In genomic region chr6:51592356-51593115, GRCm38 (mm10) we compare ENCODE assay signal across 7 mouse cellular contexts.
A peak's percentile ranks its signal among the peaks of the same experiment; 100 is the strongest.
DNase-seq lines count a peak whose midpoint lies in the region; ATAC-seq and TF ChIP-seq lines count a peak whose summit lies in the region.

No protein-coding gene starts in this region.

- peak; percentile 98 for DNase-seq in brain, adult 2 months (ENCODE audit: low read depth, low spot score)
- DNase-seq in limb, embryonic 14.5 days (ENCODE audit: low spot score) = peak; percentile 72
- peak in 1 of 2 experiments; percentile 33 for DNase-seq in spleen, adult 2 months (ENCODE audit: low read depth in 1 of 2, low spot score in 2 of 2)

- H3K36me3 ChIP-seq in heart, embryonic 11.5 days (ENCODE audit: control insufficient read depth, insufficient read depth, low read length) = no peaks in the 10 kb centered on the region
- H3K36me3 ChIP-seq in kidney, embryonic 14.5 days (ENCODE audit: control insufficient read depth, insufficient read depth, low read length) = no peaks in the 10 kb centered on the region
- no peaks in the 10 kb centered on the region for H3K36me3 ChIP-seq in limb, embryonic 14.5 days (ENCODE audit: control insufficient read depth, insufficient read depth, low read length)
- no peaks in the 10 kb centered on the region for H3K36me3 ChIP-seq in midbrain, embryonic 16.5 days (ENCODE audit: control insufficient read depth, insufficient read depth, low read length)
- H3K36me3 ChIP-seq in spleen, adult 2 months (ENCODE audit: control insufficient read depth, insufficient read depth, low read length) = no peaks in the 10 kb centered on the region; the same call in 1 of the 2 replicates

- H3K4me3 ChIP-seq in embryonic fibroblast, embryonic 13.5 days (ENCODE audit: insufficient read depth, low read length) = peak overlapping the region; percentile 13; the same call in 1 of the 2 replicates
- peak overlapping the region; percentile 51 for H3K4me3 ChIP-seq in heart, embryonic 11.5 days (ENCODE audit: low read depth, low read length)
- peak overlapping the region; percentile 35 for H3K4me3 ChIP-seq in kidney, embryonic 14.5 days (ENCODE audit: low read length)
- peak overlapping the region; percentile 50 for H3K4me3 ChIP-seq in limb, embryonic 14.5 days (replicated peaks; ENCODE audit: low read length)
- H3K4me3 ChIP-seq in midbrain, embryonic 16.5 days (ENCODE audit: low read depth, low read length) = peak overlapping the region; percentile 44
- H3K4me3 ChIP-seq in spleen, adult 2 months (ENCODE audit: extremely low read depth, insufficient read depth, insufficient read length) = peak overlapping the region; percentile 41; the same call in 1 of the 2 replicates

- H3K9me3 ChIP-seq in heart, embryonic 11.5 days (replicated peaks; ENCODE audit: control insufficient read depth, low read length) = no peaks in the 10 kb centered on the region
- H3K9me3 ChIP-seq in kidney, embryonic 14.5 days (ENCODE audit: control insufficient read depth, low read length) = no peaks in the 10 kb centered on the region
- H3K9me3 ChIP-seq in limb, embryonic 14.5 days (ENCODE audit: control insufficient read depth, low read length) = no peaks in the 10 kb centered on the region
- H3K9me3 ChIP-seq in midbrain, embryonic 16.5 days (replicated peaks; ENCODE audit: control insufficient read depth, low read length, poor library complexity, severe bottlenecking) = no peaks in the 10 kb centered on the region

- no peak for TF ChIP-seq POLR2A in embryonic fibroblast, embryonic 13.5 days (IDR thresholded peaks at IDR 0.05; ENCODE audit: low read depth, low read length)
- TF ChIP-seq POLR2A in limb, embryonic 14.5 days (IDR thresholded peaks at IDR 0.05; ENCODE audit: borderline replicate concordance, extremely low read depth, insufficient read depth, insufficient read length) = no peak
- TF ChIP-seq POLR2A in spleen, adult 2 months (IDR thresholded peaks at IDR 0.05; ENCODE audit: low read depth, low read length) = no peak

- TF ChIP-seq CTCF in embryonic fibroblast, embryonic 13.5 days (IDR thresholded peaks at IDR 0.05; ENCODE audit: borderline replicate concordance, insufficient read depth, low read length) = peak; percentile 99
- peak; percentile 46; the same call in 1 of the 2 replicates for TF ChIP-seq CTCF in spleen, adult 2 months (IDR thresholded peaks at IDR 0.05; ENCODE audit: extremely low read depth, insufficient read depth, insufficient read length, insufficient replicate concordance)

- peak overlapping the region; percentile 96 for H3K4me2 ChIP-seq in heart, embryonic 11.5 days
- H3K4me2 ChIP-seq in kidney, embryonic 14.5 days (replicated peaks; ENCODE audit: low read depth, low read length) = peak overlapping the region; percentile 69
- peak overlapping the region; percentile 96 for H3K4me2 ChIP-seq in limb, embryonic 14.5 days (replicated peaks; ENCODE audit: low read depth, low read length, severe bottlenecking)
- peak overlapping the region; percentile 89 for H3K4me2 ChIP-seq in midbrain, embryonic 16.5 days (ENCODE audit: low read length)

- WGBS in heart, embryonic 11.5 days (ENCODE audit: insufficient replicate concordance) = 1% methylated on average over 45 of the region's 45 CpGs
- 2% methylated on average over 45 of the region's 45 CpGs for WGBS in kidney, embryonic 14.5 days
- WGBS in limb, embryonic 14.5 days = under 1% methylated on average over 41 of the region's 45 CpGs
- WGBS in midbrain, embryonic 16.5 days = 1% methylated on average over 45 of the region's 45 CpGs
- WGBS in spleen, adult 2 months = 5% methylated on average over 45 of the region's 45 CpGs

- no peaks in the 10 kb centered on the region for H3K27me3 ChIP-seq in heart, embryonic 11.5 days (ENCODE audit: control insufficient read depth, insufficient read depth, low read length)
- H3K27me3 ChIP-seq in kidney, embryonic 14.5 days (ENCODE audit: control insufficient read depth, insufficient read depth, low read length) = no peaks in the 10 kb centered on the region
- no peaks in the 10 kb centered on the region; the same call in 1 of the 2 replicates for H3K27me3 ChIP-seq in limb, embryonic 14.5 days (ENCODE audit: control insufficient read depth, insufficient read depth, low read length)
- H3K27me3 ChIP-seq in midbrain, embryonic 16.5 days (ENCODE audit: control insufficient read depth, insufficient read depth, low read depth, low read length) = no peaks in the 10 kb centered on the region
- H3K27me3 ChIP-seq in spleen, adult 2 months (ENCODE audit: control insufficient read depth, insufficient read depth, low read length) = no peaks in the 10 kb centered on the region; the same call in 1 of the 2 replicates

- peak; percentile 63 for ATAC-seq in heart, embryonic 11.5 days (replicated peaks; ENCODE audit: insufficient number of reproducible peaks, low FRiP score, low TSS enrichment)
- ATAC-seq in kidney, embryonic 14.5 days (ENCODE audit: low FRiP score, low TSS enrichment) = peak; percentile 82
- ATAC-seq in limb, embryonic 14.5 days (ENCODE audit: low FRiP score, low read depth) = peak; percentile 86
- ATAC-seq in midbrain, embryonic 16.5 days = peak; percentile 98

- H3K4me1 ChIP-seq in embryonic fibroblast, embryonic 13.5 days (ENCODE audit: control insufficient read depth, insufficient read depth, low read length) = no peaks in the 10 kb centered on the region
- H3K4me1 ChIP-seq in heart, embryonic 11.5 days (ENCODE audit: control insufficient read depth, insufficient read depth, low read length) = peaks cover 8% of the 10 kb centered on the region
- H3K4me1 ChIP-seq in kidney, embryonic 14.5 days (ENCODE audit: control insufficient read depth, insufficient read depth, low read length) = peaks cover 14% of the 10 kb centered on the region
- H3K4me1 ChIP-seq in limb, embryonic 14.5 days (ENCODE audit: control insufficient read depth, insufficient read depth, low read length) = peaks cover 7% of the 10 kb centered on the region; the same call in 1 of the 2 replicates
- peaks cover 29% of the 10 kb centered on the region for H3K4me1 ChIP-seq in midbrain, embryonic 16.5 days (ENCODE audit: control insufficient read depth, insufficient read depth, low read length)
- H3K4me1 ChIP-seq in spleen, adult 2 months (ENCODE audit: control insufficient read depth, insufficient read depth, insufficient read length) = peaks cover 7% of the 10 kb centered on the region

- H3K9ac ChIP-seq in heart, embryonic 11.5 days (ENCODE audit: low read depth, low read length) = peak overlapping the region; percentile 67
- peak overlapping the region; percentile 60; the same call in 1 of the 2 replicates for H3K9ac ChIP-seq in kidney, embryonic 14.5 days (ENCODE audit: low read depth, low read length)
- peak overlapping the region; percentile 57 for H3K9ac ChIP-seq in limb, embryonic 14.5 days (ENCODE audit: low read depth, low read length, severe bottlenecking)
- H3K9ac ChIP-seq in midbrain, embryonic 16.5 days (ENCODE audit: low read depth, low read length) = peak overlapping the region; percentile 69

- no peak overlapping the region for H3K27ac ChIP-seq in embryonic fibroblast, embryonic 13.5 days (ENCODE audit: insufficient read depth, low read length)
- no peak overlapping the region for H3K27ac ChIP-seq in heart, embryonic 11.5 days (ENCODE audit: low read depth, low read length)
- H3K27ac ChIP-seq in kidney, embryonic 14.5 days (ENCODE audit: low read depth, low read length) = peak overlapping the region; percentile 61; the same call in 1 of the 2 replicates
- H3K27ac ChIP-seq in limb, embryonic 14.5 days (replicated peaks; ENCODE audit: low read depth, low read length) = 0 out of 2 replicates have a peak overlapping the region, but pooled peaks have one; percentile 28
- peak overlapping the region; percentile 98 for H3K27ac ChIP-seq in midbrain, embryonic 16.5 days (ENCODE audit: low read length)
- no peak overlapping the region for H3K27ac ChIP-seq in spleen, adult 2 months (ENCODE audit: insufficient read depth, low read length)

Comparison
In these comparisons a context has a peak if more than half of its experiments do, and no peak if none do; other contexts are left out.
1. H3K27ac ChIP-seq: peak in kidney, embryonic 14.5 days (single experiment), limb, embryonic 14.5 days (single experiment) and midbrain, embryonic 16.5 days (single experiment); none in embryonic fibroblast, embryonic 13.5 days (single experiment), heart, embryonic 11.5 days (single experiment) and spleen, adult 2 months (single experiment).
2. Peak in every context shown above with its lines, with median percentiles within 50 percentile points of each other: H3K4me3 ChIP-seq, ATAC-seq, H3K4me2 ChIP-seq and H3K9ac ChIP-seq.